Mouse (Mus musculus) spleen, adult 18-20 months (tissue): ENCODE data around the gene Tmem204.
A peak's percentile ranks its signal among the peaks of the same experiment; 100 is the strongest.

Experiments used
- DNase-seq, 2 experiments: peaks; one replicate each; pipeline ENCODE4 v3.0.0; 2022; ENCODE audit warnings: mixed read lengths in 2 of 2

Gene Tmem204

DNA sequence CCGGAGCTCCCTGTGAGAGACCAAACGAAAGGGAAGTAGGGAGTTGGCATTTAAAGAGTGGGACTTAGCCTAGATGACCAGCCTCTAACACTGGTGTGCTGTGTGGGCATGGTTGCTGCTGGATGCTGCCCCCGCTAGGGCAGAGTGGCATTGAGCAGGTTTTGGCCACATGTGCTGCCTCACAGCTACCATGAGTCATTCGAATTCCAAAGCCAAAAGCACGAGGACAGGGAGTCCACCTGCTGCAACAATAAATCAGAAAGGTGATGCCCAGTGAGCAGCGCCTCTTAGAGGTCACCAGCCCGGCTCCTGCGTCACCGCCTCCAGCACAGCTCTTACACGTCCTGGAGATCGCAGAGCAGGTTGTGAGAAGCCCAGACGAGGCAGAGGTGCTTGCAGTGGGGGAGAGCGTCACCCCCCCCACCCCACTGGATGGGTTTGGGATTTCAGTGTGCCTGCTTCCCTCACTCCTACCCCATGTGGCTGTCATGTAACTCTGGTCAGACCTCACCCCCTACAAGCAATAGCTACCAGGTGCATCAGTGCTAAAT, 1.5 kb upstream of the Tmem204 start:
- DNase-seq = no peak

DNA sequence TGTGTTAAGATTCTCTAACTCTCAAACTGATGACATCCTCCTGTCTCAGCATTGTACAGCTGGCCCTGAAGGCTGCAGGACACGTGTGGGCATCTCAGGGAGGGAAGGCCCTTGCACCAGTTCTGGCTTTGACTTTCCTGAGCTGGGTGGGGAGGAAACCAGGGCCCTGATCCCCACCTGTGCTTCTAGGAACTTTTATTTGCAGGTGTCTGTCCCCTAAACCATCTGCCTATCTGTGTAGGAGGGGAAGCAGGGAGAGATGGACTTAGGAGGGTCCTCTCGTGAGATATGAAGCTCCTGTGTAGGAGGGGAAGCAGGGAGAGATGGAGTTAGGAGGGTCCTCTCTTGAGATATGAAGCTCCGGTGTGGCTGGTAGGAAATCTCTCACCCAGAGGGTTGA, 504 bp downstream of the Tmem204 start:
- no peak for DNase-seq

DNA sequence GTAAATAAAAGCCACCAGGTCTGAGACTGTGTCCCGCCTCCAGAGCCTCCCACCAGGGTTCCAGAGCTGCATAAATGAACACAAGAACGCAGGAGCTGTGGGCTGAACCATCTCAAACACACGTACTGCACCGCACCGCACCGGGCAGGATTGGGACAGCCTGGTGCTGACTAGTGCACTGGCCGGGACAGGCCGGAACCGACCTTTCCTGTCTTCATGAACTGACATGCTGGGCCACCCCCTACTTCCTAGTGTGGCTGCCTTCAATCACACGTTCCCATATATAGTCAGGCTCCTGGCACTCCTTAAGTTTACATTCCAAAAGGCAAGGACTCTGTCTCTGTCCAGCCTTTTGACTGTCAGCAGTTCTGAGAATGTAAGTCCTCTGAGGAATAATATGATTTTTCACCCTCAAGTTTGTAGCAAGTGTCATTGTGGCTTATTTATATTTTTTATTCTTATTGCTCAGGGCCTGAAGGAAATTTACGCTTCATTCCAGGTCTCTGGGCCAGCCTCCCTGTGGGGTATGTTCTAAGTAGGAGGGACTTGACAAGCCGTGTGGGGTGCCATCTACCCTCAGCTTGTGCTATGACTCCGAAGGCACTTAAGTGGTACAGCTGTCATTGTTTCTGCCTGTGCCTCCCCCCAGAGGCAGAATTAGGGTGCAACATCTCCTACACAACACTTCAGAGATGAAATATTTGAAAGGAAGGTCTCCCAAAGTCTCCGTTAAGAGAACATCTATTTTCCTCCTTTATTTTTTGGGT, 1.1 kb downstream of the Tmem204 start:
- DNase-seq = no peak

DNA sequence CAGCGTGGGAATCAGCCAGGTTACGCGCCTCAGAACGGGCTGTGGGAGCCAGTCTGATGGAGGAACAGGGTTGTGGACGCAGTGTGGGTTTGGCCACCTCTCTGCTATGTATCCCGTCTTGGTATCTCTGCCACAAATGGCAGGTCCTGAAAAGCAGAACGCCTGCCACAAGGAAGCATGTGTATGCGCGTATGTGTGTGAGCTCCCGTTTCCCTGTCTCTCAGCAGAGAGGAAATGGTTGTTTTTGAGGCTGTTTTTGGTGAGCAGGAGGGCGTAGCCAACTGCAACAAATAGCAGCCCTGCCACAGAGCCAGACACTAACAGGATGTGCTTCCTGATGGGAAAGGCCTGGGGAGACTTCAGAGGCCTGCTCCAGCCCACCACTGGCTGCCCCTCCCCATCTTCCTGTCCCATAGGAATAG, 2.4 kb downstream of the Tmem204 start:
- DNase-seq = peak in 1 of 2 experiments; percentile 4

DNA sequence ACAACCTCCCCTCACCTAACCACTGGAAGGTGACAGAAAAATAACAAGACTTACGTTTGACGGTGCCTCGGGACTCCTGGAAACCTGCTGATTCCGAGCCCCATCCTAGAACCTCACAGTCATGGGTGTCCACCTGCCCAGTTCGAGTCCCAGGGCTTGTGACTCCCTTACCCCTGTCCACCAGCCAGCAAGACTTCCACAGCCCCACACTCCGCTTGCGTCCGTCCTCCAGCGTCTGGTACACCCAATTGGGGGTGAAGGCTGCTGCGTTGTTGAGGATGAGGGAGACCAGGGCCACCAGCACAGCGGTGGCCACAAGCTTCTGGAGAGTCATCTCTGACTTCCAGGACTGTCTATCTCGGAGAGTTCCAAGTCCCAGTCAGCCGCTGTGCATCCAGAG, 3.2 kb downstream of the Tmem204 start:
- DNase-seq = no peak

DNA sequence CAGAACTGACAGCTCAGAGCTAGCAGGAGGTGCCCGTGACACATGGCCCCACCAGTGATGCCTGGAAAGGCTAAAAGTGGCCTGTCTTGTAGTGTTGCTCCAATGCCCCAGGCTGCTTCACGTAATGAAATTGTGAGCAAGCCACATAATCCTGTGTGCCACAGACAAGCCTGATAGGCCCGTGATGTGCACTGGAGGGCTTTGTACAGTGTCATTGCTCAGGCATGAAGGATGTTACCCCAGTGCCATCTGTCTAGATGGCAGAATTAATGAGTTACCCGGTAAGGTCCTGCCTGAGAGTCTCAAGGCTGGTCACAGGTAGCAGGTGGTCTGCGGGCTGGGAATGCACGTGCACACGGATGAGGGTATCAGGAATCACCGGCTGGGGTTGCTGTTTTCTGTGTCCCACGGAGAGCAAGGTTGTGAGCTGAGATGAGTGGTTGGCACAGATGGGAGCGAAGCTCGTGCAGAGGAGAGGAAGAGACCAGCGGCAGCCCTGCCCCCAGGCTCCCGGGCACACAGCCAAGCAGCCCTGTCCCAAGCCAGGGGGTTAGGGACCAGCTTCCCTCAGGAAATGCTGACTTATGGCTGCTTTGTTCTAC, 5.5 kb downstream of the Tmem204 start:
- peak; percentile 17 to 23 for DNase-seq

DNA sequence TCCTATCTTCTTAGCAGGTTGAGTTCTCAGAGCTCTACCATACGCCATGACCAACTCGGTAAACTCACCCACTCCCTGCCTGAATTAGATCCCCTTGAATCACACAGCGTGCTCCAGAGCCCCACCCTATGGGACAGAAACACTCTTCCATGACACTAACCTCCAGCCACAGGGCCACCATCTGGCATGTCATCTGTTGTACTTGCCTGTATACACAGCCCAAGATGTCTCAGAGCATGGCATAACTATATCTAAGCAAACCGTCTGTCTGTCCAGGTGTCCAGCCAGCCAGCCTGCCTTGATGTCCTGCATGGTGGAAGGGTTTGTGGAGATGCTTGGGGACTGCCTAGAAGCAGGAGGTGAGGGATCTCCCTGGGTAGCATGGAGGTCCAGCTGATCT, 6.5 kb downstream of the Tmem204 start:
- no peak for DNase-seq

DNA sequence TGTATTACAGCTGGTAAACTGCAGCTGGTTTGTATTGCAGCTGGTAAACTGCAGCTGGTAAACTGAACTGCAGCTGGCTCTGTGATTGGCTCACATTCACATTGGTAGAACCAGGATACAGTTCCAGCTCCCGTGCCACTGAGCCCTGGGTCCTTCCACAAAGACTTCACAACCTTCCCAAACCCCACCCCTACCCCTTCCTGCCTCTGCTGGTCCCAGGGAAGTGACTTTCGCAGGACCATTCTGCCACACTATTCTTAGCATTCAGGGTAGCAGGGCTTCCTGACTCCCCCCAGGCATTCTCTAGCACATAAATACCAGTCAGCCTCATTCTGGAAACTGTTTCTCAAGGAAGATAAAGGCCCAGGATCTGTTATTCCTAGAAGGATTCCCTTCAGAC, 14.7 kb downstream of the Tmem204 start:
- no peak for DNase-seq

DNA sequence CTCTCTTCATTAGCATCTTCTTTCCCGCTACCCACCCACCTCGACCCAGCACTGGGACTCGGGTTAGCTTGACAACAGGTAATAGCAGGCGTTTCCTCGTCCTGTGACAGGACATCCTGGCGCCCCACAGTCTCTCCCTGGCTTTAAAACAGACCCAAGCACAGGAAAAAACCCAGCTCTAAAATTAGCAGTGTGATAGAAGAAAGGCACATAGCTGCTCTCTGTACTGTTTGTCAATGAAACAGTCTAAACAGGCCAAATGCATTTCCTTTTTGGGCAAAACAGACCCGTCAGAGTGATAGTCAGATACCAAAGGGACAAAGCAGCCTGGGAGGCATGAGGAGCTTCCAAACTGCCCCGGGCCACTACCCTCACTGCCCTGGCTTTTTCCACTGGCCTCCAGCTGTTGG, 15.9 kb downstream of the Tmem204 start:
- DNase-seq = no peak

DNA sequence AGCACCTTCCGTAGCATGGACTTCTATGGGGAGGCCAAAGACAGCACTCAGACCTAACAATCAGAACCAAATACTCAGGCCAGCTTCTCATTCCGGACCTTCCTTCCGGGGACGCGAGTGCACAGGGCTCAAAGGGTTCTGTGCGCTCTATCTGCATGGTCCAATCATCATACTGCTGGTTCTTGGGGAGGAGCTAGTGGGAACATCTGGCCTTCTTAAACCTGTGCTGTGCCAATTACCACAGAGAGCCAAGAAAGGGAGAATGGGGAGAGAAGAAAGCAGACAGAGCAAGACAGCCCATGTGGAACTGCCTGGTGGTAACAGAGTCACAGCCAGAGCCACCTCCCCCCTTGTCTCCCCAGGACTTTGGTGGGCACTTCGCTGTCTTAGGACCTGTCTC, 16.8 kb downstream of the Tmem204 start:
- no peak for DNase-seq

DNA sequence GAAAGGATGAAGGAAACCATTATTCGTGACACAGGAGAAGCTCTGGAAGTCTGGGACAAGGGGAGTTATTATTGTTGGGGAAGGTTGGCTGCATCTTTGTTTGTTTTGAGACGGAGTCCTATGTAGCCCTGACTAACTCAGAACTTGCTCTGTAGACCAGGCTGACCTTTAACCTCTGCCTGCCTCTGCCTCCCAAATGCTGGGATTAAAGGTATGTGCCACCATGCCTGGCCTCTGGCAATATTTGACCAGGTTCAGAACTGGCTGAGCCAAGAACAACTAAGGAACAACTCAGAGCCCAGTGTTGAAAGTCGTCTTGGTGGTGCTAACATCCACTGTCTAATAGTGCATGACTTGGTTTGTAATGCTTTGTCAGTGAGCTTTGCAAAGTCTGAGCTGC, 18.2 kb downstream of the Tmem204 start:
- DNase-seq = no peak

DNA sequence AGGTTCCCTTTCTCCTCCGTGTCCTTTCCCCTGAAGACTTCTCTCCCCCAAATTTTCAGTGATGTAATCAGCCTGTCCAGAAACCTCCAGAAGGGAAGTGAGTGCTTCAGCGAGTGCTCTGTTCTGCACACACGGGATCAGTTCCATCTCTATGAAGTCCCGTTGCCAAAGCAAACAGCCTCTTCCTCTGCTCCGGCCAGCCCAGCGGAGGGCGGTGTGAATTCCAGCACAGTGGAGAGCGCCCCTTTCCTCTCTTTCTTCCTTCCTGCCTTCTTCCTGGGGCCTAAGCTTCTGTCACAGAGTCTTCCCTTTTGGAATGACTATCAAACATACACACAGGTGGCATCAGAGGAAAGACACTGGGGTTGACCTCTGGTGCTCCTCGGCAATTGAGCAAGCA, 19.0 kb downstream of the Tmem204 start:
- no peak for DNase-seq

DNA sequence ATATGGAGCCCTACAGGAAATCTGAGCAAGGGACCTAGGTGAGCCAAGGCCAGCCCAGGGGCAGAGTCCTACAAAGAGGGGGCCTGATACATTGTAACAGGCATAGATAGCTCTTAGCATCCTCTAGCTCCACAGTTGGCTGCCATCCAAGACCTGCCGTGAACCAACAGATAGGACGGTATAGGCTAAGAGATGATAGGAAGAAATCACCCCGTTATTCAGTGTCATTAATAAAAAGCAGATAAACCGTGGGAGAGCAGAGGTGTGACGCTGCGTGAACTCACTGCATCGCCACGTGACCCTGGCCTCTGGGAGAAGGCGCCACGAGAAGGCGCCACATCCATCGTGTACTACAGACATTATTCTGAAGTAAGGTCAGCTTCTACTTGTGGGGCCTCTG, 19.5 kb downstream of the Tmem204 start:
- no peak for DNase-seq

DNA sequence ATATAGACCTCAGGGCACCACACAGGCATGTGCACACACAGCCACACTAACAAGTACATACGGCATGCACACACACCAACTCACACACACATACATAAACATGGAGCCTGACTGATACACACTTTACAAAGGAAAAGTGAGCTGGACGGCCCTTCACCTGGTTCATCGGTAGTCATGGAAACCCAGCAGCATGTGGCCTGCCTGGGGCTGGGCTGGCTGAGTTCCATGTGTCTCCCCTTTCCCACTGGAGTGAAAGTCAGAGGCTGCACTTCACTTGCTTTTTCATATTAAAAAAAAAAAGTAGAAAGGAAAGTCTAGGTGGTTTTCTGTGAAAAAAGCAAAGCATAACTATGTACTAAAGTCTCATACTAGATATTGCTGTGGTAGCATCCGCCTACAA, 20.1 kb downstream of the Tmem204 start:
- DNase-seq = no peak

DNA sequence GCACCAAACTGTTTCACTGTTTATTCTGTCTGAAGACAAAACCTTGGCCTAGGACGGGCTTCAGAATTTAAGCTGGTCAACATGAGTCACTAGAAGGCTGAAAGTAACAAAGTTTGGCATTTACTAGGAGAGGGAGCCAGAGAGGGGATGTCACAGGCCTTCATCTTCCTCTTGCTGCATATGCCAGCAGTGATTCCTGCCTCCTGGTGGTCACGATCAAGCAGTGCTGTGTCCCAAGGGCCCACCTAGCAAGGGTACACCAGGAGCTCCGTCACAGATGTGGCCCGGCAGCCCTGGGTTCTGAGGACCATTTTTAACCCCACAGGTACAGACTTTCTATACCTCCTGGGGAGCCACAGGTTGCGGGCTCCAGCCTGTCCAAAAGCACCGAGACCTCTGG, 26.4 kb downstream of the Tmem204 start:
- no peak for DNase-seq

DNA sequence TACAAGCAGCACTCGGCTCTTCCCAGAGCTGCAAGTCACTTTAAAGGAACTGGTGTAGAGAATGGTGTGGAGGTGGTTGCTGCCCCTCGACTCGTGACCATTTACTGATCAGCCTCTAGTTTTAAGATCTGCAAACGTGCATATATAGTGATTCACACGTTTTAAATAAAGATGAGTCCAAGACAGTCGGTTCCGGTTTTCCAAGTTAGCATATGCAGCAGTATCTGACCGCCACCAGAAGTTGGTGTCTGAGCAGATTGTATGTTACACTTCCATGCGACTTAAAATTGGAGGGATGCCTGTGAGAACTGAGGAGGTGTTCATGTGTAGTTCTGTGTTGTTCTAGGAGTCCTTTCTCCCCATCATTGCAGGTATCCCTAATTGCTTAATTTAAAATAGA, 30.1 kb downstream of the Tmem204 start:
- DNase-seq = no peak

DNA sequence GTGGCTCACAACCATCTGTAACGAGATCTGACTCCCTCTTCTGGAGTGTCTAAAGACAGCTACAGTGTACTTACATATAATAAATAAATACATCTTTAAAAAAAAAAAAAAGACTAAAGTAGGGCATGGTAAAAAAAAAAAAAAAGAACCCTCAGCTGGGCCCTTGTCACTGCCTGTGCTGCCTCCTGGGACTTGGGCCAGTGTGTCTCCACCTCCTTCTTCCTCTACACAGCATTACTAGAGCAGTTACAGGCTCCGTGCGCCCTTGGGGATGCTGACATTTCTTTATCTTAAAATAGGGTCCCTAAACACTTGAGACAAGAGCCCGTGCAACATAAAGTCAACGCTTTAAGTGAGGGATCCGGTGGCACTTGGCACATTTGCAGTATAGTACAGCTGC, 36.2 kb downstream of the Tmem204 start:
- peak; percentile 18 to 24 for DNase-seq

DNA sequence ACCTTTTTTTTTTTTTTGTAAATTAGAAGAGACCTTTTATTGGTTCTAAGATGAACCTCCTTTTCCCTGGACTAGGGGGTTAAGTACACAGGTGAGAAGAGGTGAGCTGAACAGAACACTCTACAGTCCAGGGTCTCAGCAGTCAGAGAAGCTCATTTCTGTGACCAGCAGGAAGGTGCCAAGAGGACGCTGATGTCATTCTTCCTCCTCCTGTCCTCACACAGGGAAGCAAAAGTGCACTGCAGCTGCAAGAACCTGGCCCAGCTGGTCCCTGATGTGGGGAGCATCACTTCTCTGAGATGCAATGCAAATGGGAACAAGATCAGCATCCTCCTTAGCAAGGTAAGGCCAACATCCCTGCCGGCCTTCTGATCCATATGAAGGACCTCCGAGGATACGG, 38.1 kb downstream of the Tmem204 start:
- peak; percentile 23 to 32 for DNase-seq

DNA sequence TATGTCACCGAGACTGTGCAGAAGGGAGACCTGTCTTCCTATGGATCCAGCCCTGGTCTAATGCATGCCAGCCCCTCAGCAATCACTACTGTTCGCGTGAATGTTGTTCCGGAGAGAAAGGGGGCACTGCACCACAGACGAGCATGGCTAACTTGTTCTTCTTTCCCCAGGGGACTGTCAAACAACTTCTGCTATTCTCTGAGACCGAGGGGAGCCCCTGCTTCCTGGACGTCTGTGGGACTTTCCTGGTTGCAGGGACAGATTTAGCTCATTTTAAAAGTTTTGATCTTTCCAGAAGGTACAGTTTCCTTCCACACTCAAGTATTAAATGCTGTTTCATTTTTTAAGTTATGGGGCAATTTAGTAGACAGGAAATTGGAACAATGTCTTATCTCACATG, 38.5 kb downstream of the Tmem204 start:
- peak; percentile 41 for DNase-seq

DNA sequence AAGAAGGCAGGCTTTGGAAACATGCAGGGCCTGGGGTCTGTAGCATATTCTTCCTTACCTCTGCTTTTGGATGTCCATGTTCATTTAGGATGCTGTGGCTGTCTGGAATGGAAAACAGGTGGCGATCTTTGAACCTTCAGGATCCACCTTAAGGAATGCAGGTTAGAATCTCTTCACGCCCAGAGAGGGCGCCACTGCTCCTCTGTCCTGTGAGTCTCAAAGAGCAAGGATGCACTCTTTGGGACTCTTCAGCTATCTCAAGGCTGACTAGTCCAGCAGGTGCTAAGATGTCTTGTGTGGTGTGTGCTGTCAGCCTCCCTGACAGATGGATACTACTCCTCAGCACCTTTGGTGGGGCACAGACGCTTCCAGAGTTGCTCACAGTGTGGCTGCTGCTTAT, 47.2 kb downstream of the Tmem204 start:
- DNase-seq = peak in 1 of 2 experiments; percentile 53

DNA sequence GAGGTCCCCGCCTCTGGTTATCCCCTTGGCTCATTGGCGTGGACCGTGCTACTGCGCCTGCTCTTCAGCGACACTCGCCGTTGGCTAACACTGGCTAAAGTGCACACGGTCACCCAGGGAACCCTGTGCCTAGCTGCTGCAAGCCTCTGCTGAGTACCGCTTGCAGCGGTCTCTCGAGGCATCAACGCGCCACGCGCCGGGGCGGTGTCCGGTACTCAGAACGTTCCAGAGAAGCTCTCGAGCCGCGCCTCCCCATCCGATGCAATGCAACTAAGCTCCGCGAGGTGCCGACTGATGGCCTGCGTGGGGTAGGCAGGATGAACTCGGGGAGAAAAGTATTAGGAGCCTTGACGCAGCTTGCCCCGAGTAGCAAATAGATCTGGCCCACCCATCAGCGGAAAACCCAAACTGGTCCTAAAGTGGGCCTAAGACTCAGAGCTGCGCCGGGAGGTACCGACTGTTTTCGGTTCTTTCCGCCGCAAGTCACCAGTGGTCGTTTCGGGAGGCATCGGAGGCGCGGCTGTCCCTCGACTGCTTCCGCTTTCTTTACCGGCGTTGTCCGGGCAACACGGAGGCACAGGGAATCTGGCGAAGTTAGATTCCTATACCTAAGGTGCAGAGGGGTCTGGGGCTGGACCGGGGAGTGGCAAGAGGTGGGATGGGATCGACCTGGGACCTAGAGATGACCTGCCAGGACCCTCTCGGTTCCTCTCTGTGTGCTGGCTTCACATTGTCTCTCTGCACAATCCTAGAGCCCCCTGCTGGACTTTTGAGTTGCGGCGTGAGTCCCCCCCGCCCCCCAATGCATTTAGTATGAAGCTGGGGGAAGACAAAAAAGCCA, 66.9 kb downstream of the Tmem204 start:
- DNase-seq = peak; percentile 48 to 59

DNA sequence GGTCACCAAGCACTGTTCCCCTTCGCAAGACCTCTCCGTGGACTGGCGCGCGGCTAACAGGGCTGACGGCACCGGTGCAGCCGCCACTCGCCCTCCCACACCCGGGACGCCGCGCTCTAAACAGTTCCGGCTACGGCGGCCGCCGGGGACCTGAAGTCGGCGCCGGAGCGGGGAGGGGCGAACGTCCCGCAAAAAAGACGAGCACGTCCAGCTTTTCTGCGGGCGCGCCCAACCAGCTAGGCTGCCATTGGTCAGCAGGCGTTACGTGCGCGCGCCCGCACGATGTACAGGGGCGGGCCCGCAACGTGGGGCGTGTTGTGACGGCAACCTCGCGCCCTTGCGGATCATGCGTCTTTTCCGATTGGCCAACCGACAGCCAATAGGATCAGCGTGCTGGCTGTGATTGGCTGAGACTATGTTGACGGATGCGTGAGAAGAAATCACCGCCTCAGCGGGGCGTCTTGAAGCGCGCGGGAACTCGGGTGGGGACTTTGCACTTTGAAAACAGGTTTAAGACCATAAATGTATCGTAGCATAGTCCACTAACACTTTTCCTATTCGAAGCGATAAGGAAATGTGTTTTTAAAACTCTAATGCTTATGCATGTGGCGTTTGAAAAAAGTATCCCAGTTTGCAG, 67.6 kb downstream of the Tmem204 start, which contains the start of the genes Cramp1l and Ift140:
Cramp1l (minus strand) TSS at position 134 of the 637 bp plus-strand sequence.
Ift140 (plus strand) TSS at position 431 of the 637 bp plus-strand sequence.
- peak; percentile 96 to 97 for DNase-seq
